Mouse (Mus musculus) ovary, adult 18-20 months (tissue): ENCODE results near the gene Poll.

Experiments
- DNase-seq: peaks from one replicate; pipeline ENCODE4 v3.0.0; 2022; ENCODE audit warnings: low spot score, mixed read lengths

Poll gene

GRCm38 (mm10) chr19:45560153-45560890 lies at the start of gene Poll, which contains the start of gene Gm17018:
Gene Poll (minus strand): TSS chr19:45560531.
Gene Gm17018 (plus strand): TSS chr19:45560615.
- DNase-seq, result peak; percentile 67

DNA sequence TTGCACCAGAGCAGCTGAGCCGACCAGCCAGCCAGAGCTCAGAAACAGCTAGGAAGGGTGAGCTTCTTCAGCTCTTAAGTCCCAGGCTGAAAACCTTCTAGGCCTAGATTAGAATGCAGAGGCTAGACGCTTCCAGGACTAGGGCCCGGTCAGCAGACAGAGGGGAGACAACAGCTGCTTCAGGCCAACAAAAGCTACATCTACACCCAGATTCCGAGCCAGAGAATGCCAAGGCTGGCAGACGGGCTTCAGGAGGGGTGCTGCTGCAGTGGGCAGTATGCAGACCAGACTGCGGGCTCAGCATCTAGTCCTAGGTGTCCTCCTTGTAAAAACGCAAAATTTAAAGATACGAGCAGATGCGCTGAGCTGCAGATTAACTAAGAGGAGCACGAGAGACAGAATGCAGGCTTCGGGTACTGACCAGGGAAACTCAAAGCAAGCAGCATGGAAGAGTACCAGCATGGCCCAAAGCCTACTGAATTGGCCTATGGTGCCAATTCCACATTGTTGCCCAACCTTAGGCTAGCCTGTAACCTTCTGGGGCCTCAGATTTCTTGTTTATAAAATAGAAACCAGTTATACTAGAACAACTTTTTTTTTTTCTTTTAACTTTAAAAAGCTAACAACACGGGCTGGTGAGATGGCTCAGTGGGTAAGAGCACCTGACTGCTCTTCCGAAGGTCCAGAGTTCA lies 48.5 kb upstream of the Poll start:
- no peak for DNase-seq

GRCm38 (mm10) chr19:45607479-45607878 lies 47.1 kb upstream of the Poll start:
- DNase-seq, result no peak

GRCm38 (mm10) chr19:45606701-45607100 lies 46.4 kb upstream of the Poll start:
- DNase-seq, result no peak

- DNase-seq, result no peak
Measured at GRCm38 (mm10) chr19:45602606-45603005, 42.3 kb upstream of the Poll start.

DNA sequence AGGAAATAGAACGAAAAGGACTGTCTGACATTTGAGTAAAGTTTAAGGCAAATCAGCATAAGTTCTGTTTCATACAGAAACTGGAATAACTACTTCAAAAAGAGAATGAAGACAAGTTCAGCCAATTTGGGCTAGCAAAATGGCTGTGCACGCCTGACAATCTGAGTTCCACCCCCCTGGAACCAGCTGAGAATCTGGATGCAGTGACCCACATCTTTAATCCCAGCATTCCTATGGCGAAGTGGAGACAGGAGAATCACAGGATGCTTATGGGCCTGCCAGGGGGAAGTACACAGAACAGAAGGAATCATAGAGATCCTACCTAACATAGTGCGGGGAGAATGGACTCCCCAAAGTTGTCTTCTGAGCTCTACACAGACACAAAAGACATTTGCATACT lies 36.8 kb upstream of the Poll start:
- DNase-seq, result no peak

- no peak for DNase-seq
Measured at GRCm38 (mm10) chr19:45596434-45596833, 36.1 kb upstream of the Poll start.

GRCm38 (mm10) chr19:45596019-45596418 lies 35.7 kb upstream of the Poll start:
- no peak for DNase-seq

DNA sequence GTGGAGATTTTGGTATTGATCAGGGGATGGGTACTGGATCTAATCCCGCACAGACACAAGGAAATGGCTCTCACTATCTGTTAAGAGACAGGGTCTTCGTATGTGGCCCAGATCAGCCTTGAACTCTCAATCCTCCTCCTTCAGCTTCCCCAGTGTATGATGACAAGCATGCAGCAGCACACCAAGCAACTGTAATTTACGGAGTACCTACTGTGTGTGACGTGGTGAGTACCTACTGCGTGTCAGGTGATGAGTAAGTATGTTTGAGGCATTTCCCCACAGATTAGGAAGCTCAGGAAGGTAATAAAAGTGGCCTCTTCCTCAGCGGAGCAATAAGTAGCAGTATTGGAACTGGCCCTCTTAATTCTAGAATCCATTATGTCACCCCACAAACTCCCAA lies 35.1 kb upstream of the Poll start:
- DNase-seq, result no peak

DNA sequence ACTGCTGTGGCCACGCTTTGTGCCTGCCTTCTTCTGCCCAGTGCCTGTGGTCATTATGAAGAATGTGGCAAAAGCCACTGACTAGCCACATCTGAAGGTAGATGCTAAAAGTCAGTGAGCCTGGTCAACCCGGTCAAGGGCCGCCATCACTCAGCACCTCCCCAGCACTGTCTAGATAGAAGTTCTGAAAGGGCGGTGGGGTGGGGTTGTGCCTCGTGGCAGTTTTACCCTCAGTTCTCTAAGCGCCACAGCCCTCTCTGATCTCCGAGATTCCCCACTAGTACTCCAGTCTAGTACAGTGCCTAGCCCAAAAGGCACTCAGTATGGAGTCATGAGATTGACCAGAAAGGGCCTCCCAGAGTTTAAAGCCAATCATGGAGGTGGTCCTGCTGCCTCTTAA lies 33.7 kb upstream of the Poll start:
- DNase-seq, result no peak

GRCm38 (mm10) chr19:45592916-45593315 lies 32.6 kb upstream of the Poll start:
- DNase-seq, result no peak

- peak; percentile 26 for DNase-seq
Measured at GRCm38 (mm10) chr19:45591704-45592103, 31.4 kb upstream of the Poll start.

GRCm38 (mm10) chr19:45589761-45590160 lies 29.4 kb upstream of the Poll start:
- DNase-seq, result no peak

GRCm38 (mm10) chr19:45587509-45588292 lies 27.4 kb upstream of the Poll start:
- DNase-seq, result no peak

DNA sequence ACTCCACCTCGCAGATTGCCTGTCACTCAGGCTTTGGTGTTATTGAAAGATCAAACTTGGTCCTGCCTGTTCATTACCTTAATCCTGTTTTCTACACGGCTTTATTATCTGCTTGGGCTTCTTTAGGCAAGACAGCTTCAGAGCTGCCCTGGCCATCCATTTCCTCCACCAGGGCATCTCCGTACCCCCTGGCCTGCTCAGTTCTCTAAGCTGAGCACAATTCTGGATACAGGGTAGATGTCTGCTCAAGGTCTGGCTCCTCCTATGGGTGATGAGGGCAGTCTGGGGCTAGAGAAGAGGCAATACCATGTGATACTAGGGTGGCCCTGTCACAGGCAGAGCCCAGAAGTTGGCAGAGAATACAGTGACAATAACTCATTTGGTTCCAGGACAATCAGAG lies 26.5 kb upstream of the Poll start:
- DNase-seq, result no peak

- DNase-seq, result no peak
Measured at GRCm38 (mm10) chr19:45584856-45585620, 24.7 kb upstream of the Poll start.

- no peak for DNase-seq
Measured at GRCm38 (mm10) chr19:45583136-45583535, 22.8 kb upstream of the Poll start.

DNA sequence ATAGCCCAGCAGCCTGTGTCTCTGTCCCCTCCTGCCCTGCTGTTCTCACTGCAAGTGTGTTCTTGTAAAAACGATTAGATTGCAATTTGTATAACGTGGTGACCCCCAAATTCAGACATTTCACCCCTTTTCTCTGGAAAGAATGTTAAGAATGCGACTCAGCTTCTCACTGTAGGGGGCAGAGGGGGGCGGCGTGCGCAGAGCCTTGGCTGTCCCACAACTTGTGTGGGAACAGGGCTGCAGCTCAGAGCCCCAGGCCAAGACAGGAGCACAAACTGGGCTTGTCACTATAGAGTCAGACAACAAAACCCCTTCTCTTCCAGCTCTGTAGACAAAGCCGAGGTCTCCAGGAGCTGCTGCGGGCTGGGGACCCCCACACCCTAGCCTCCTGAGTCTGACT lies 21.8 kb upstream of the Poll start:
- DNase-seq, result no peak

- DNase-seq, result no peak
Measured at GRCm38 (mm10) chr19:45581257-45581656, 20.9 kb upstream of the Poll start.

DNA sequence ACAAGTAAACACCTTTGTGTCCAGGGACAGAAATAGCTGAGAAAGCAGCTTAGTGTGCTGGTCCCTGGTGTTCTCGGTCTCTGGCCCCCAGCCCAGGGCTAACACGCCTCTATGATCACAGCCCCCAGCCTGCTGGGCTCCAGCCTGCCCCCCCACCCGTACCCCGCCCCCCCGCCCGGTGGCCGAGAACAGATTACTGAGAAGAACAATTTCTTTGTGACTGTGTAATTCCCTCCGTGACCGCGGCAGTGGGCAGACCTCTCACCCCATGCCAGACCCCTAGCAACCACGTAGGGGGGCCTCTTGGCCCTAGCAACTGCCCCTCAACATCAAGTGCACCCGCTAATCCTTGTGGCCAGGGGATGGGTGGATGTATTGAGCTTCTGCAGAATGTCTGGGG lies 19.9 kb upstream of the Poll start:
- DNase-seq, result no peak

- no peak for DNase-seq
Measured at GRCm38 (mm10) chr19:45579416-45579815, 19.1 kb upstream of the Poll start.

- DNase-seq, result no peak
Measured at GRCm38 (mm10) chr19:45578976-45579375, 18.6 kb upstream of the Poll start.
